Comparison of ENCODE assay signal across 10 mouse cellular contexts in genomic region chr15:82932936-82933650, GRCm38 (mm10). TPM values are rescaled to one million over a fixed set of nuclear protein-coding genes. Genes with fewer than 3 reads are reported as not detected.
DNase-seq lines count a peak whose midpoint lies in the region; ATAC-seq lines count a peak whose summit lies in the region.
"Had no signal": no experiment of that assay in that cellular context is flagged by ENCODE, and none has a peak within 500 bp of the region (broad histone marks: within the 10 kb centered on the region; RNA-seq: fewer than 3 reads in every experiment).

No protein-coding gene starts in this region.

- DNase-seq in heart, postnatal 10 days = no peak
- DNase-seq in cerebellum, adult 9-10 months = peak; percentile 69
- DNase-seq in hindbrain, embryonic 11.5 days (ENCODE audit: low spot score) = no peak
- no peak for DNase-seq in midbrain, embryonic 10.5 days (ENCODE audit: low spot score)
- DNase-seq in frontal cortex, adult 2 months (ENCODE audit: extremely low spot score in 1 of 2, low spot score in 1 of 2) = no peak
- DNase-seq in liver = no peak
- DNase-seq: heart, adult 2 months; lung, postnatal 4 days had no signal

- H3K9me3 ChIP-seq in heart, embryonic 13.5 days = no peaks in the 10 kb centered on the region
- H3K9me3 ChIP-seq in hindbrain, embryonic 11.5 days (ENCODE audit: control insufficient read depth, low read length) = no peaks in the 10 kb centered on the region
- H3K9me3 ChIP-seq in midbrain, embryonic 10.5 days (replicated peaks) = no peaks in the 10 kb centered on the region

- H3K9ac ChIP-seq in heart, embryonic 13.5 days = peak overlapping the region; percentile 24; the same call in 1 of the 2 replicates
- H3K9ac ChIP-seq in hindbrain, embryonic 11.5 days (ENCODE audit: low read depth, low read length) = no peak overlapping the region

- no peaks in the 10 kb centered on the region for H3K36me3 ChIP-seq in heart, embryonic 13.5 days
- H3K36me3 ChIP-seq in hindbrain, embryonic 11.5 days (ENCODE audit: control insufficient read depth, insufficient read depth, low read length) = no peaks in the 10 kb centered on the region
- H3K36me3 ChIP-seq in midbrain, embryonic 10.5 days = no peaks in the 10 kb centered on the region

- peak overlapping the region; percentile 41 for H3K27ac ChIP-seq in heart, embryonic 13.5 days (replicated peaks)
- H3K27ac ChIP-seq in hindbrain, embryonic 11.5 days (ENCODE audit: low read depth, low read length) = peak overlapping the region; percentile 34
- H3K27ac ChIP-seq in midbrain, embryonic 10.5 days (replicated peaks) = peak overlapping the region; percentile 70
- H3K27ac ChIP-seq: heart, adult 2 months had no signal

- WGBS in heart, embryonic 13.5 days = 44% methylated on average over 4 of the region's 4 CpGs
- 47% methylated on average over 4 of the region's 4 CpGs for WGBS in hindbrain, embryonic 11.5 days
- WGBS in midbrain, embryonic 10.5 days = 39% methylated on average over 4 of the region's 4 CpGs

- peaks cover 67% of the 10 kb centered on the region for H3K27me3 ChIP-seq in heart, embryonic 13.5 days (replicated peaks)
- peaks cover 11% of the 10 kb centered on the region for H3K27me3 ChIP-seq in hindbrain, embryonic 11.5 days (ENCODE audit: control insufficient read depth, insufficient read depth, low read length)
- peaks cover 38% of the 10 kb centered on the region for H3K27me3 ChIP-seq in midbrain, embryonic 10.5 days (ENCODE audit: low read depth, poor library complexity, severe bottlenecking)

- intact Hi-C loops in heart, postnatal 10 days (cut with DNase I) = no loop called here

- H3K4me1 ChIP-seq in heart, embryonic 13.5 days = peaks cover 64% of the 10 kb centered on the region
- peaks cover 13% of the 10 kb centered on the region for H3K4me1 ChIP-seq in hindbrain, embryonic 11.5 days (replicated peaks; ENCODE audit: control insufficient read depth, insufficient read depth, low read length)
- H3K4me1 ChIP-seq in midbrain, embryonic 10.5 days = peaks cover 86% of the 10 kb centered on the region

- no peak overlapping the region for H3K4me3 ChIP-seq in heart, embryonic 13.5 days
- H3K4me3 ChIP-seq in hindbrain, embryonic 11.5 days (ENCODE audit: low read depth, low read length) = no peak overlapping the region
- H3K4me3 ChIP-seq in midbrain, embryonic 10.5 days = no peak overlapping the region
- H3K4me3 ChIP-seq: heart, adult 2 months had no signal

- no peak for ATAC-seq in heart, embryonic 13.5 days (ENCODE audit: extremely low read depth, insufficient number of reproducible peaks, low FRiP score, low TSS enrichment)
- ATAC-seq in hindbrain, embryonic 11.5 days (ENCODE audit: low FRiP score) = no peak; the same call in 1 of the 2 replicates
- no peak for ATAC-seq in inflammation-experienced regulatory T-cells, adult 6 months

- no peak overlapping the region for H3K4me2 ChIP-seq in heart, embryonic 13.5 days
- H3K4me2 ChIP-seq in hindbrain, embryonic 11.5 days (replicated peaks; ENCODE audit: low read depth, low read length) = no peak overlapping the region

RNA-seq across cellular contexts. Expression of gene Tcf20, which starts 54.6 kb away (rescaled TPM):
- 4.6 and 4.8 TPM in 2 replicates for polyA plus RNA-seq in heart, embryonic 13.5 days (2015; fragmentation: Nextera tagmentation; extraction: Ambion mirVana)
- 10 to 100 TPM; 60.7 to 67.9 TPM for total RNA-seq in heart, postnatal 10 days (2021)
- polyA plus RNA-seq in hindbrain, embryonic 11.5 days (2014; fragmentation: Nextera tagmentation; extraction: Ambion mirVana) = 12.6 and 14.8 TPM in 2 replicates
- 7.5 and 8.4 TPM in 2 replicates for polyA plus RNA-seq in midbrain, embryonic 10.5 days (2016; fragmentation: Nextera tagmentation; extraction: Ambion mirVana)
- polyA plus RNA-seq in frontal cortex, adult 2 months (2012; rRNA removed) = 31.3 and 38.3 TPM in 2 replicates
- 10 to 100 TPM; 13.1 to 21.1 (median 13.8) TPM for polyA plus RNA-seq in inflammation-experienced regulatory T-cells, adult 6 months (2017; shearing (Covaris generic))
